Mouse (Mus musculus) forebrain, embryonic 13.5 days (tissue): ENCODE measurements around the gene Cnnm1. TPM values are rescaled to one million over a fixed set of nuclear protein-coding genes. Genes with fewer than 3 reads are reported as not detected.

Source experiments
- ATAC-seq: fragments of 200-750 bp; cut with Nextera tagmentation; 2 replicates; pipeline ENCODE4 v1.8.0; 2017
- H3K27ac ChIP-seq: fragments of 300-500 bp; sonication (generic); 2 replicates; pipeline ENCODE4 v1.5.1; 2015; ENCODE audit warnings: inconsistent platforms, mild to moderate bottlenecking, moderate library complexity
- H3K27me3 ChIP-seq: fragments of 300-500 bp; sonication (generic); 2 replicates; pipeline ENCODE4 v1.6.1; 2015; ENCODE audit warnings: mild to moderate bottlenecking, inconsistent platforms
- H3K36me3 ChIP-seq: fragments of 300-500 bp; sonication (generic); 2 replicates; pipeline ENCODE4 v1.6.1; 2015; ENCODE audit warnings: mild to moderate bottlenecking, inconsistent platforms; ENCODE audit not compliant: poor library complexity, severe bottlenecking
- H3K4me1 ChIP-seq: fragments of 300-500 bp; sonication (generic); 2 replicates; pipeline ENCODE4 v1.6.1; 2015; ENCODE audit warnings: inconsistent platforms
- H3K4me2 ChIP-seq: fragments of 300-500 bp; sonication (generic); 2 replicates; pipeline ENCODE4 v1.6.1; 2015; ENCODE audit warnings: inconsistent platforms, mild to moderate bottlenecking, moderate library complexity
- H3K4me3 ChIP-seq: fragments of 300-500 bp; sonication (generic); 2 replicates; pipeline ENCODE4 v1.5.1; 2015; ENCODE audit warnings: mild to moderate bottlenecking, inconsistent platforms
- H3K9ac ChIP-seq: fragments of 300-500 bp; sonication (generic); 2 replicates; pipeline ENCODE4 v1.6.1; 2015; ENCODE audit warnings: mild to moderate bottlenecking, inconsistent platforms
- H3K9me3 ChIP-seq: fragments of 300-500 bp; sonication (generic); replicated peaks from 2 replicates; pipeline ENCODE4 v1.6.1; 2016; ENCODE audit warnings: inconsistent platforms
- WGBS: fragments of 180-500 bp; shearing (Covaris S2); methylation state at CpG from one replicate; pipeline ENCODE4 v1.1.7; 2015; 5-methylcytosine and 5-hydroxymethylcytosine counted together
- polyA plus RNA-seq: library from polyadenylated mRNA; unstranded; fragments of >200 nt; fragmentation: Nextera tagmentation; extraction: Ambion mirVana; gene quantifications from 2 replicates; pipeline ENCODE4 v1.2.1, GENCODE M21; 2015

Cnnm1 gene
- polyA plus RNA-seq, 1 experiment from 2014 or later: 0.61 TPM

- H3K4me1 ChIP-seq: peaks cover 8% of the 10 kb centered on the region
- 79% methylated on average over 6 of the region's 6 CpGs for WGBS
- ATAC-seq: no peak
- no peak overlapping the region for H3K9ac ChIP-seq
- H3K27me3 ChIP-seq: peaks cover 36% of the 10 kb centered on the region
- H3K4me2 ChIP-seq: no peak overlapping the region
- H3K9me3 ChIP-seq: no peaks in the 10 kb centered on the region
- no peaks in the 10 kb centered on the region for H3K36me3 ChIP-seq
- no peak overlapping the region for H3K4me3 ChIP-seq
- no peak overlapping the region for H3K27ac ChIP-seq
These were observed 4.5 kb downstream of the Cnnm1 start for GRCm38 (mm10) chr19:43444636-43445205.

- no peaks in the 10 kb centered on the region for H3K27me3 ChIP-seq
- H3K9ac ChIP-seq: no peak overlapping the region
- no peak overlapping the region for H3K4me3 ChIP-seq
- H3K36me3 ChIP-seq: no peaks in the 10 kb centered on the region
- ATAC-seq: no peak
- no peaks in the 10 kb centered on the region for H3K9me3 ChIP-seq
- no peaks in the 10 kb centered on the region for H3K4me1 ChIP-seq
- no peak overlapping the region for H3K4me2 ChIP-seq
- H3K27ac ChIP-seq: no peak overlapping the region
- WGBS: 88% methylated on average over 10 of the region's 10 CpGs
These were observed 11.3 kb downstream of the Cnnm1 start for GRCm38 (mm10) chr19:43451563-43451962.

GRCm38 (mm10) chr19:43452176-43452575 is 11.9 kb downstream of the Cnnm1 start:
- Histone ChIP-seq H3K4me1 (no peaks in the 10 kb centered on the region), H3K27ac (no peak overlapping the region), H3K4me3 (no peak overlapping the region), H3K9ac (no peak overlapping the region), H3K9me3 (no peaks in the 10 kb centered on the region), H3K36me3 (no peaks in the 10 kb centered on the region), H3K27me3 (no peaks in the 10 kb centered on the region), H3K4me2 (no peak overlapping the region)
- ATAC-seq: no peak
- WGBS: 90% methylated on average over 5 of the region's 5 CpGs

- Histone ChIP-seq H3K27ac (no peak overlapping the region), H3K9me3 (no peaks in the 10 kb centered on the region), H3K9ac (no peak overlapping the region), H3K4me3 (no peak overlapping the region), H3K36me3 (no peaks in the 10 kb centered on the region), H3K27me3 (no peaks in the 10 kb centered on the region), H3K4me1 (no peaks in the 10 kb centered on the region), H3K4me2 (no peak overlapping the region)
- 91% methylated on average over 4 of the region's 4 CpGs for WGBS
- no peak for ATAC-seq
These were observed 12.8 kb downstream of the Cnnm1 start for GRCm38 (mm10) chr19:43453025-43453424.

- Histone ChIP-seq H3K4me3 (no peak overlapping the region), H3K36me3 (no peaks in the 10 kb centered on the region), H3K4me2 (no peak overlapping the region), H3K9me3 (no peaks in the 10 kb centered on the region), H3K9ac (no peak overlapping the region), H3K27ac (no peak overlapping the region), H3K4me1 (no peaks in the 10 kb centered on the region), H3K27me3 (no peaks in the 10 kb centered on the region)
- WGBS: 75% methylated on average over 4 of the region's 4 CpGs
- ATAC-seq: no peak
These were observed 19.7 kb downstream of the Cnnm1 start for GRCm38 (mm10) chr19:43459948-43460347.

- H3K4me3 ChIP-seq: no peak overlapping the region
- no peak for ATAC-seq
- H3K9ac ChIP-seq: no peak overlapping the region
- H3K36me3 ChIP-seq: no peaks in the 10 kb centered on the region
- no peaks in the 10 kb centered on the region for H3K27me3 ChIP-seq
- H3K9me3 ChIP-seq: no peaks in the 10 kb centered on the region
- no peak overlapping the region for H3K27ac ChIP-seq
- WGBS: 92% methylated on average over 12 of the region's 12 CpGs
- H3K4me1 ChIP-seq: no peaks in the 10 kb centered on the region
- H3K4me2 ChIP-seq: no peak overlapping the region
These were observed 20.2 kb downstream of the Cnnm1 start for GRCm38 (mm10) chr19:43460481-43460880.

- Histone ChIP-seq H3K4me2 (no peak overlapping the region), H3K27me3 (no peaks in the 10 kb centered on the region), H3K9me3 (no peaks in the 10 kb centered on the region), H3K27ac (no peak overlapping the region), H3K4me1 (no peaks in the 10 kb centered on the region), H3K9ac (no peak overlapping the region), H3K36me3 (no peaks in the 10 kb centered on the region), H3K4me3 (no peak overlapping the region)
- ATAC-seq: no peak
- 98% methylated on average over 3 of the region's 3 CpGs for WGBS
These were observed 21.9 kb downstream of the Cnnm1 start for GRCm38 (mm10) chr19:43462141-43462540.

- ATAC-seq: no peak
- Histone ChIP-seq H3K4me3 (no peak overlapping the region), H3K36me3 (no peaks in the 10 kb centered on the region), H3K27ac (no peak overlapping the region), H3K9me3 (no peaks in the 10 kb centered on the region), H3K4me1 (no peaks in the 10 kb centered on the region), H3K9ac (no peak overlapping the region), H3K27me3 (no peaks in the 10 kb centered on the region), H3K4me2 (no peak overlapping the region)
- WGBS: 86% methylated on average over 7 of the region's 7 CpGs
These were observed 23.5 kb downstream of the Cnnm1 start for GRCm38 (mm10) chr19:43463546-43464293.

GRCm38 (mm10) chr19:43464294-43464687 is 24.1 kb downstream of the Cnnm1 start:
- Histone ChIP-seq H3K9ac (no peak overlapping the region), H3K27me3 (no peaks in the 10 kb centered on the region), H3K36me3 (no peaks in the 10 kb centered on the region), H3K27ac (no peak overlapping the region), H3K4me3 (no peak overlapping the region), H3K4me2 (no peak overlapping the region), H3K9me3 (no peaks in the 10 kb centered on the region), H3K4me1 (no peaks in the 10 kb centered on the region)
- 90% methylated on average over 3 of the region's 3 CpGs for WGBS
- no peak for ATAC-seq

- Histone ChIP-seq H3K9me3 (no peaks in the 10 kb centered on the region), H3K27me3 (no peaks in the 10 kb centered on the region), H3K4me1 (no peaks in the 10 kb centered on the region), H3K4me2 (no peak overlapping the region), H3K36me3 (no peaks in the 10 kb centered on the region), H3K27ac (no peak overlapping the region), H3K4me3 (no peak overlapping the region), H3K9ac (no peak overlapping the region)
- ATAC-seq: no peak
- WGBS: 93% methylated on average over 11 of the region's 11 CpGs
These were observed 24.8 kb downstream of the Cnnm1 start for GRCm38 (mm10) chr19:43465076-43465475.

GRCm38 (mm10) chr19:43465601-43466255 is 25.5 kb downstream of the Cnnm1 start:
- H3K9me3 ChIP-seq: no peaks in the 10 kb centered on the region
- no peak overlapping the region for H3K4me3 ChIP-seq
- no peak overlapping the region for H3K27ac ChIP-seq
- H3K9ac ChIP-seq: no peak overlapping the region
- no peak for ATAC-seq
- no peaks in the 10 kb centered on the region for H3K36me3 ChIP-seq
- H3K4me2 ChIP-seq: no peak overlapping the region
- 87% methylated on average over 14 of the region's 14 CpGs for WGBS
- H3K27me3 ChIP-seq: no peaks in the 10 kb centered on the region
- H3K4me1 ChIP-seq: no peaks in the 10 kb centered on the region

GRCm38 (mm10) chr19:43467927-43468685 is 27.9 kb downstream of the Cnnm1 start:
- H3K4me2 ChIP-seq: no peak overlapping the region
- H3K4me3 ChIP-seq: no peak overlapping the region
- 84% methylated on average over 12 of the region's 12 CpGs for WGBS
- H3K4me1 ChIP-seq: no peaks in the 10 kb centered on the region
- no peak overlapping the region for H3K9ac ChIP-seq
- H3K9me3 ChIP-seq: no peaks in the 10 kb centered on the region
- H3K27me3 ChIP-seq: no peaks in the 10 kb centered on the region
- H3K27ac ChIP-seq: no peak overlapping the region
- no peaks in the 10 kb centered on the region for H3K36me3 ChIP-seq
- peak; percentile 86 for ATAC-seq
